Mouse (Mus musculus): ENCODE results near the gene Srrd.
A peak's percentile ranks its signal among the peaks of the same experiment; 100 is the strongest.

Gene Srrd

GRCm38 (mm10) chr5:112342463-112343204, at the start of gene Srrd, which contains the start of gene Hps4:
Srrd (minus strand) TSS chr5:112343040.
Hps4 (plus strand) TSS chr5:112343083.
- peak; percentile 59 for DNase-seq

- no peak for DNase-seq
Measured at GRCm38 (mm10) chr5:112391676-112392323, 49.0 kb upstream of the Srrd start.

GRCm38 (mm10) chr5:112391002-112391401, 48.2 kb upstream of the Srrd start:
- no peak for DNase-seq

- no peak for DNase-seq
Measured at GRCm38 (mm10) chr5:112389352-112389751, 46.5 kb upstream of the Srrd start.

GRCm38 (mm10) chr5:112385973-112386372, 43.1 kb upstream of the Srrd start:
- no peak for DNase-seq

GRCm38 (mm10) chr5:112384805-112385472, 42.1 kb upstream of the Srrd start:
- DNase-seq: no peak

GRCm38 (mm10) chr5:112382641-112383330, 39.9 kb upstream of the Srrd start:
- DNase-seq: no peak

GRCm38 (mm10) chr5:112382042-112382441, 39.2 kb upstream of the Srrd start:
- no peak for DNase-seq

- no peak for DNase-seq
Measured at GRCm38 (mm10) chr5:112381154-112381553, 38.3 kb upstream of the Srrd start.

GRCm38 (mm10) chr5:112378716-112379115, 35.9 kb upstream of the Srrd start:
- peak; percentile 6 for DNase-seq

- DNase-seq: no peak
Measured at GRCm38 (mm10) chr5:112377380-112377779, 34.5 kb upstream of the Srrd start.

- DNase-seq: no peak
Measured at GRCm38 (mm10) chr5:112376111-112376510, 33.3 kb upstream of the Srrd start.

GRCm38 (mm10) chr5:112371933-112372332, 29.1 kb upstream of the Srrd start:
- no peak for DNase-seq

GRCm38 (mm10) chr5:112370236-112370813, 27.5 kb upstream of the Srrd start:
- no peak for DNase-seq

GRCm38 (mm10) chr5:112369326-112369725, 26.5 kb upstream of the Srrd start:
- DNase-seq: no peak

- DNase-seq: no peak
Measured at GRCm38 (mm10) chr5:112368666-112369065, 25.8 kb upstream of the Srrd start.

GRCm38 (mm10) chr5:112367929-112368328, 25.1 kb upstream of the Srrd start:
- no peak for DNase-seq

- no peak for DNase-seq
Measured at GRCm38 (mm10) chr5:112367338-112367737, 24.5 kb upstream of the Srrd start.

GRCm38 (mm10) chr5:112366879-112367278, 24.0 kb upstream of the Srrd start:
- DNase-seq: no peak

GRCm38 (mm10) chr5:112364184-112364797, 21.5 kb upstream of the Srrd start:
- no peak for DNase-seq

GRCm38 (mm10) chr5:112360077-112360476, 17.2 kb upstream of the Srrd start:
- no peak for DNase-seq

GRCm38 (mm10) chr5:112359520-112359919, 16.7 kb upstream of the Srrd start:
- no peak for DNase-seq

All from kidney, adult 11 months (tissue).